Mouse (Mus musculus): ENCODE data around the gene Sec24a.

GRCm38 (mm10) chr11:51757625-51758024, 5.8 kb downstream of the Sec24a start:
- TF ChIP-seq POLR2A (IDR thresholded peaks at IDR 0.05; ENCODE audit: borderline replicate concordance, extremely low read depth, insufficient read depth, insufficient read length, poor library complexity, severe bottlenecking) (no peak), CTCF (IDR thresholded peaks at IDR 0.05; ENCODE audit: borderline replicate concordance, extremely low read depth, insufficient read depth, insufficient read length) (no peak)
